In the genomic region with DNA sequence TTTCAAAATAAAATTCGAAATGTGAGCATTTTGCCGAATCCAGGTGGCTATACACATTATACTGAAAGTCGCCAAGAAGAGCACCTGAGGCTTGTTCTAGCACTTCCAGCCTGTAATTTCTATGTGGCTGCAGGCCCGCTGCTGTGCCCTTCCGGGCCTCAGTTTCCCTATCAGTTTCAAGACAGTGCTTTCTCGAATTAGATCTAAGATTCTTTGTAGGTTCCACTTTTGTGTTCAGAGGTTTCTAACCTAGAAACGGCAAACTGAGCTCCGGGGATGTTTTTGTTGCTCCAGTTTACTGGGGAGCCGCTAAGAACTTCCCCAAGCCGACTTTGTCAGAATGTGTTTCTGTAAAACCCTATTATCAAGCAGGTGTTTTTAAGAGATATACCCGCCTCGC, we compare ENCODE assay signal across 1 mouse cellular context.
A peak's percentile ranks its signal among the peaks of the same experiment; 100 is the strongest.
TF ChIP-seq lines count a peak whose summit lies in the region.

No protein-coding gene starts in this region.

TF ChIP-seq in MEL, 35 proteins besides CTCF, POLR2A, EP300 and RAD21 (continued from another document):
- TF ChIP-seq GATA1 (IDR thresholded peaks at IDR 0.05; ENCODE audit: low read depth, low read length) (peak; percentile 21; the same call in 1 of the 2 replicates), ZKSCAN1 (IDR thresholded peaks at IDR 0.05; ENCODE audit: low read depth, low read length) (no peak)
